Mouse (Mus musculus): Measurements from ENCODE around the gene Gm45521. TPM values are rescaled to one million over a fixed set of nuclear protein-coding genes. Genes with fewer than 3 reads are reported as not detected.
"Not testable (repeated sequence)": the region's sequence is repeated elsewhere in the genome, so short reads cannot be mapped to it uniquely, and the experiment has no call there.

Gene Gm45521
- polyA plus RNA-seq, 1 experiment from 2014 or later = not detected

DNA sequence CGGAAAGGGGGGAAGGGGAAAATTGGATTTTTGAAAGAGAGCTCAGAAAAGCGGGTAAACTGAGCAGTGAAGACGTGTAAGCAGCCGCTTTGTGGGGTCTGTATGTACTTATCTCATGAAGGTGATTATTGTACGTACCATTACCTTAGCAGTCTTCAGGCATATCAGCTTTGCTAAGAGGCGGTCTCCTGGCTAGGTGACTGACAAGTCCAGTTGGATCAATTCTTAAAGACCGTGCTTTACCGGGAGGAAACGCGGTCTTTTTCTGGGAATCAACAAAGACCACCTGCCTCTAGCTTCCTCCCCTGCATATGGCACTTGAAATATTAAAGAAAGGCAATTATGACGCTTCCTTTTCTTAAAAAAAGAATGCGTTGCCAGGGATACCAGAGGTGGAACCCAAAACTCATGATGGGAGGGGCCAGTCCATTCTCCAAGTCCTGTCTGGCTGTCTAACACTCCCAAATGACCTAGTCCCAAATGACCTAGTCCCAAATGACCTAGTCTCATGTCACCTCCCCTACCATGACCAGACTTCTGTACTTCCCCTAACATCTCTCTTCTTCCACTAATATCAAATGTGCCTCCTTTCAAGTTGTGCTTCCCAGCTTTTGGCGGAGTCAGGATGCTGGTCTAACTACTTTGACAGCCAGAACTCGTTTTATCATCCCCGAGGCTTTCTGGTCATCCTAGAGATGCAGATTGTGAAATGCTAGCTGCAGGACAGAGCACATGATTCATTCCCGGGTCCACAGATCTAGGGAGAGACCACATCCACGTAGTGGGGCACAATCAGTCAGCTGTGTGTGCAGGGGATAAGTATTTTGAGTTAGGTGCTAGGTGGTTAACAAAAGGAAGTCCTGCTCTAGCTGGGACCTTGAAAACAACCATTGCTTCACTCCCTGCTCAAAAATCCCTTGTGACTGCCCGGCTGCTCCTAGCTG, 46.9 kb downstream of the Gm45521 start:
- H3K27ac ChIP-seq (ENCODE audit: low read length) = no peak overlapping the region
- no peaks in the 10 kb centered on the region for H3K36me3 ChIP-seq (ENCODE audit: insufficient read depth, low read length)
- peaks cover 16% of the 10 kb centered on the region for H3K27me3 ChIP-seq (ENCODE audit: insufficient read depth, low read length)
- H3K4me1 ChIP-seq (ENCODE audit: insufficient read depth, low read length) = peaks cover 31% of the 10 kb centered on the region
- no peaks in the 10 kb centered on the region for H3K9me3 ChIP-seq (ENCODE audit: low read length)
- H3K9ac ChIP-seq (replicated peaks; ENCODE audit: low read length) = peak overlapping the region; percentile 72
- ATAC-seq (ENCODE audit: low FRiP score, low TSS enrichment) = no peak
- H3K4me2 ChIP-seq (replicated peaks; ENCODE audit: low read depth, low read length) = peak overlapping the region; percentile 73
- WGBS = 44% methylated on average over 18 of the region's 18 CpGs
- peak overlapping the region; percentile 73 for H3K4me3 ChIP-seq (ENCODE audit: low read length)

DNA sequence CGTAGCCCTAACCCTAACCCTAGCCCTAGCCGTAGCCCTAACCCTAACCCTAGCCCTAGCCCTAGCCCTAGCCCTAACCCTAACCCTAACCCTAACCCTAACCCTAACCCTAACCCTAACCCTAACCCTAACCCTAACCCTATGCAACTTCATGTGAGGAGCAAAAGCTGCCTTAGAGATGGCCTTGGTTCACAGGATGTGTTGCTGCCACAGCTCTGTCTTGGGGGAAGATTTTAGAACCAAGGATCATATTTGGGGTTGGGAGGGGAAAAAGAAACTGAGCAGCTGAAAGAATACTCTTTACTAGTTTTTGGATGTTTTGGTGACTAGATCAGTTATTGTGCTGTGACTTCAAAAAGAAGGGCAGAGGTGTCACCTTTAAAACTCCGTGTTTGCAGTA, 49.0 kb downstream of the Gm45521 start:
- not testable (repeated sequence) for H3K4me3 ChIP-seq (ENCODE audit: low read length); H3K9ac ChIP-seq (replicated peaks; ENCODE audit: low read length); H3K27me3 ChIP-seq (ENCODE audit: insufficient read depth, low read length); ATAC-seq (ENCODE audit: low FRiP score, low TSS enrichment); H3K36me3 ChIP-seq (ENCODE audit: insufficient read depth, low read length); H3K4me2 ChIP-seq (replicated peaks; ENCODE audit: low read depth, low read length); H3K27ac ChIP-seq (ENCODE audit: low read length); H3K9me3 ChIP-seq (ENCODE audit: low read length)
- 64% methylated on average over 3 of the region's 3 CpGs for WGBS
- H3K4me1 ChIP-seq (ENCODE audit: insufficient read depth, low read length) = peaks cover 27% of the 10 kb centered on the region

DNA sequence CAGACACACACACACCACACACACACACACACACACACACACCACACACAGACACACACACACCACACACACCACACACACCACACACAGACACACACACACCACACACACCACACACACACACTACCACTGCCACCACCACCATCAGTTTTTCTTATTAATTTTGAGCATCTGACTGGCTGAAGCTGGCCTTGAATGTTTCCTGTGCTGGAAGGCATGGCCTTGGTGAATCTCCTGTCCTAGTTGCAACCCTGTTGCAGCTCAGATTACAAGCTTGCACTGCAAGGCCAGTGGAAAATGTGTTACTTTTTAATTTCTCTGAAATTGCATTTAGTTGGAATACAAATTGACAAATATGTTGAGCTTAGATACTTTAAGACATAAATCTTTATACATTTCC, 50.0 kb downstream of the Gm45521 start:
- Histone ChIP-seq H3K4me1 (ENCODE audit: insufficient read depth, low read length) (peaks cover 22% of the 10 kb centered on the region), H3K27ac (ENCODE audit: low read length) (no peak overlapping the region), H3K27me3 (ENCODE audit: insufficient read depth, low read length) (no peaks in the 10 kb centered on the region), H3K9ac (replicated peaks; ENCODE audit: low read length) (no peak overlapping the region), H3K9me3 (ENCODE audit: low read length) (no peaks in the 10 kb centered on the region), H3K4me3 (ENCODE audit: low read length) (no peak overlapping the region), H3K36me3 (ENCODE audit: insufficient read depth, low read length) (no peaks in the 10 kb centered on the region), H3K4me2 (replicated peaks; ENCODE audit: low read depth, low read length) (no peak overlapping the region)
- ATAC-seq (ENCODE audit: low FRiP score, low TSS enrichment) = no peak

DNA sequence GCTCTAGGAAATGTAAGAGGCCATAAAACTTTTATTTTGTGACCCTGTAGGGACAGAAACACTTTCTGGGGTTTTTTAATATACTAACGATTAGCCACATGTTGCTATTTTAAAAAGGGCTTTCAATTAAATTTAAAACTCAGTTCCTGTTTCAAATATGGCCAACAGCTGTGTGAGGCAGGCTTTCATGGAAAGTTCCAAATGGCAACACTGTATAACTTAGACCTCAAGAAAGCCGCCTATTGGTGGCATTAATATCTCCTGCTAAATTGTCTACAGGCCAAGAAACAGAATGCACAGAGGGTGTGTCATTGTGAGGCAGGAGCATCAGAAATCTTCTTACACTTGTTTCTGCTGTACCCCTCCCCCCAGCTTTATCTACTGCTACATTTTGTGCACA, 50.4 kb downstream of the Gm45521 start:
- Histone ChIP-seq H3K4me2 (replicated peaks; ENCODE audit: low read depth, low read length) (no peak overlapping the region), H3K36me3 (ENCODE audit: insufficient read depth, low read length) (no peaks in the 10 kb centered on the region), H3K27me3 (ENCODE audit: insufficient read depth, low read length) (no peaks in the 10 kb centered on the region), H3K4me1 (ENCODE audit: insufficient read depth, low read length) (peaks cover 22% of the 10 kb centered on the region), H3K9me3 (ENCODE audit: low read length) (no peaks in the 10 kb centered on the region), H3K27ac (ENCODE audit: low read length) (no peak overlapping the region), H3K4me3 (ENCODE audit: low read length) (no peak overlapping the region), H3K9ac (replicated peaks; ENCODE audit: low read length) (no peak overlapping the region)
- no peak for ATAC-seq (ENCODE audit: low FRiP score, low TSS enrichment)
- WGBS = 57% methylated on average over 2 of the region's 2 CpGs

DNA sequence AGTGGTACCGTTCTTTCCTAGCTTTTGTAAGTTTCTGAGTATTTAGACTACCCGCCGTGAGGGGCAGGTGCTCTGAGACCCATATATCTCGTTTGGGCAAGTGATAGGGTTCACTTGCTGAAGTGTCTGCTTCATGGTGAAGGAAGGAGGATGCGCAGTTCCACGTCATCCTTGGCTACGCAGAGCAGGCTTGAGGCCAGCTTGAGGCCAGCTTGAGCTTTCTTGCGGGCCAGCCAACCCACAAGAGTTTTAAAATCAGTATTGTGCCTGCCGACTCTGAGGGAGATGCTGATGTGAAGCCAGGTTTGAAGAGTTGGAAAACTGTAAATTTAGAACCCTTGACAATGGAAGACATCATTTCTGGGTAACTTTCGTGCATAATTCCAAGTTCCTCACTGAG, 50.8 kb downstream of the Gm45521 start:
- 85% methylated on average over 10 of the region's 10 CpGs for WGBS
- Histone ChIP-seq H3K9me3 (ENCODE audit: low read length) (no peaks in the 10 kb centered on the region), H3K4me3 (ENCODE audit: low read length) (no peak overlapping the region)

More for the DNA sequence above, 50.8 kb downstream of the Gm45521 start:
- H3K27me3 ChIP-seq (ENCODE audit: insufficient read depth, low read length) = no peaks in the 10 kb centered on the region
- H3K36me3 ChIP-seq (ENCODE audit: insufficient read depth, low read length) = no peaks in the 10 kb centered on the region
- no peak overlapping the region for H3K27ac ChIP-seq (ENCODE audit: low read length)
- H3K4me1 ChIP-seq (ENCODE audit: insufficient read depth, low read length) = peaks cover 24% of the 10 kb centered on the region
- no peak overlapping the region for H3K9ac ChIP-seq (replicated peaks; ENCODE audit: low read length)
- H3K4me2 ChIP-seq (replicated peaks; ENCODE audit: low read depth, low read length) = no peak overlapping the region
- no peak for ATAC-seq (ENCODE audit: low FRiP score, low TSS enrichment)

Other genes with a start within 250 kb of the Gm45521 start
- gene Gm26661, start 165.7 kb upstream of the Gm45521 start, polyA plus RNA-seq (2015; fragmentation: Nextera tagmentation; extraction: Ambion mirVana) = not detected in 2 replicates
- 21.2 and 23.4 TPM in 2 replicates for gene Flnb, start 139.3 kb upstream of the Gm45521 start, polyA plus RNA-seq (2015; fragmentation: Nextera tagmentation; extraction: Ambion mirVana)
- 0.30 and 0.31 TPM in 2 replicates for gene Dnase1l3, start 37.3 kb downstream of the Gm45521 start, polyA plus RNA-seq (2015; fragmentation: Nextera tagmentation; extraction: Ambion mirVana)
- gene Abhd6, start 45.6 kb downstream of the Gm45521 start, polyA plus RNA-seq (2015; fragmentation: Nextera tagmentation; extraction: Ambion mirVana) = 29.6 and 33.5 TPM in 2 replicates
- 54.1 and 58.6 TPM in 2 replicates for gene Rpp14, start 123.1 kb downstream of the Gm45521 start, polyA plus RNA-seq (2015; fragmentation: Nextera tagmentation; extraction: Ambion mirVana)
- gene Pxk, start 140.9 kb downstream of the Gm45521 start, polyA plus RNA-seq (2015; fragmentation: Nextera tagmentation; extraction: Ambion mirVana) = 36.7 and 39.8 TPM in 2 replicates
- gene Pdhb, start 215.7 kb downstream of the Gm45521 start, polyA plus RNA-seq (2015; fragmentation: Nextera tagmentation; extraction: Ambion mirVana) = 267 and 278 TPM in 2 replicates

Measured in kidney, embryonic 16.5 days (tissue).